Mouse (Mus musculus): Measurements from ENCODE around the gene Sapcd1. TPM values are rescaled to one million over a fixed set of nuclear protein-coding genes. Genes with fewer than 3 reads are reported as not detected.

Gene Sapcd1
- total RNA-seq, 2 experiments from 2014 or later: 5.4 to 6.3 TPM

DNA sequence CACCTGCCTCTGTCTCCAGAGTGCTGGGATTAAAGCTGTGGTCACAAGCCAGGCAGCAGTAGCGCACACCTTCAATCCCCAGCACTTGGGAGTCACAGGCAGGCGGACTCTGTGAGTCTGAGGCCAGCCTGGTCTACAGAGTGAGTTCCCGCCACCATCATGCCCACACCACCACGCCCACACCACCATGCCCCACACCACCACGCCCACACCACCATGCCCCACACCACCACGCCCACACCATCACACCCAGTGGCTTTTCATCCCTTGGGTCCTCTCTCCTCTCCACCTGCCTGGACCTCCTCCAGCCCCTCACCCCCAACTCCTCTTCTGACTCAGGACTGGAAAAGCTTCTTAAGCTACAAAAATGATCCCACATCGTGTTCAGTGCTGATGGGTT lies 4.1 kb upstream of the Sapcd1 start:
- no peak for DNase-seq (ENCODE audit: low spot score in 2 of 2)

DNA sequence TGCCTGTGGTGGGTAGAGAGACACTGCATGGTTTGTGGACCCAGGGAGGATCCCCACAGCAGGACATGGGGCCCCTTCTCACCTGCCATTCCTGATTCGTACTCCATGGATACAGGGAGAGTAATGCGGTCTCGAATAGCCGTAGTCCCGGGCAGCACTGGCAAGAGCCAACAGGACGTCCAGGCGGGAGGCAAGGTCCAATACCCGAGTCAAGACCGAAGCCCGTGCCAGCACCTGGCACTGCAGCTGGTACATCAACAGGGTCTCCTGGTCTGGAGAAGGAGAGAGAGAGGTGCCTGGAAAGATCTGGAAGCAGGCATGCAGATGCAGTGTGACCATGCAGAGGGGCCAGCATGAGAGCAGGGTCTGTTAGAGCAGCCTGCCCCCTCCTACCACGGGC lies 3.5 kb upstream of the Sapcd1 start:
- DNase-seq (ENCODE audit: low spot score in 2 of 2): no peak

DNA sequence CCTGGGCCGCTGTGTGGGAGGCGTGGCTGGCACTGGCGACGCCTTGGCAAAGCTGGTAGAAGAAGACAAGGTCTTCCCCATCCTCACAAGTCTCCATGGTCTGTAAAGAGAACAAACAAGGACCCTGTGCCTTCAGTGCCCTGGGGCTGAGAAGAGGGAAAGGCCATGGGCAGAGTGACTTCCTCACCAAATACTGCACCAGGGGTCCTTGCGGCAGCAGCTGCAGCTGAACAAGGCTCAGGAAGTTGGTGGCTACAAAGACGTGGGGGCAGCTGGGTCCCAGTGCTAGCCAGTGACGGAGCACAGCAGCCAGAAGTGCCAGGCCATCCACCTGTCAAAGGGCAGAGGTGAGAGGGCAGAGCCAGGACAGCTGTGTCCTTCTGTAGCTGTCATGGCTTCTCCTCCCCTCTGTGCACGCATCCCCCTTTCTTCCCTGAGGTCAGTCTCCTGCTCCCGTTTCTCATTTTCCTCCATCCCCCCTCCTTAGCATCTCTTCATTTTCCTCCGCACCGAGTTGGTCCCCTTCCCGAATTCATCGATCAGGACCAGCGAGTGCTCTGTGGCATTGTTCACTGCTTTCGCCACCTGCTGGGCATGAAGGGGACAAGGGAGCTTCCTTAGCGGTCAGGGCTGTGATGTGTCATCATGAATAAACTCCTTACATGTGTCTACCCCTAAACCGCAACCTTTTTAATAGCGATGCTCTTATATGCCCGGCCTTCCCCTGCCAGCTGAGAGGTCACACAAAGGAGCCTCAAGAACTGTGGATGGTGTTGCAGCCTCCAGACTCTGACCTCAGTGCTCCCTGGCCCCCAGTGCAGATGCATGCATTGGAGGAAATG lies 2.1 kb upstream of the Sapcd1 start:
- peak in 1 of 2 experiments; percentile 32 for DNase-seq (ENCODE audit: low spot score in 2 of 2)

DNA sequence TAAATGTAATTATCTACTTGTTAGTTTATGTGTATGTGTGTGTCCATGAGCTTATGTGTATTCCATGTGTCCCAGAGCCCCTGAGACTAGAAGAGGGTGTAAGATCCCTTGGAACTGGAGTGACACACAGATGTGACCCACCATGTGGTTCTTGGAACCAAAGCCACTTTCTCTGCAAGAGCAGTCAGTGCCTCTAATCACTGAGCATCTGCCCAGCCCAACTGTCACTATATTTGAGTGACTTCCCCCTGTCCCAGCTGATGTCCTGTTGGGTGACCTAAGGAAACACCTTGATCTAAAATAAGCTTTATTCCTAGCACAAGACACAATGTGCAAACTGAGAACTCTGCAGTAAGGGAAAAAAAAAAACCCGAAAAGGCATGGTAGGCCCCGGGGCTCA lies 499 bp upstream of the Sapcd1 start:
- DNase-seq (ENCODE audit: low spot score in 2 of 2): no peak

DNA sequence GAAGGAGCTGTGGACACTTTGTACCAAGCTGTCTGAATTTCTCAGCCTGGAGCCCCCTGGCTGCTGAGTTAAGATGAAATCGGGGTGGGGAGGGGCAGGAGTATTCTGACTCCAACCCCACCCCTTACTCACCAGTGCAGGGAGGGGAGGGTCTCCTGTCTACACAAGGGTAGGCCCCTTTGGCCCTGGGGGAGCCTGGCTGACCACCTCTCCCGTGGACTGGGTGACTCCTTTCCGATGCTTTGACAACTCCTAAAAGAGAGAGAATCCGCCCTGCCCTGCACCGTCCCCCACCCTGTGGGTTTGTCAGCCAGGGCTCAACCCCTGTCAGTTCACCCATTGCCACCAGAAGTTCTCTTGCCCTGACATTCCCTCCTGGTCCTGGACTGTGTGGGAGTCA lies 1.6 kb downstream of the Sapcd1 start:
- no peak for DNase-seq (ENCODE audit: low spot score in 2 of 2)

DNA sequence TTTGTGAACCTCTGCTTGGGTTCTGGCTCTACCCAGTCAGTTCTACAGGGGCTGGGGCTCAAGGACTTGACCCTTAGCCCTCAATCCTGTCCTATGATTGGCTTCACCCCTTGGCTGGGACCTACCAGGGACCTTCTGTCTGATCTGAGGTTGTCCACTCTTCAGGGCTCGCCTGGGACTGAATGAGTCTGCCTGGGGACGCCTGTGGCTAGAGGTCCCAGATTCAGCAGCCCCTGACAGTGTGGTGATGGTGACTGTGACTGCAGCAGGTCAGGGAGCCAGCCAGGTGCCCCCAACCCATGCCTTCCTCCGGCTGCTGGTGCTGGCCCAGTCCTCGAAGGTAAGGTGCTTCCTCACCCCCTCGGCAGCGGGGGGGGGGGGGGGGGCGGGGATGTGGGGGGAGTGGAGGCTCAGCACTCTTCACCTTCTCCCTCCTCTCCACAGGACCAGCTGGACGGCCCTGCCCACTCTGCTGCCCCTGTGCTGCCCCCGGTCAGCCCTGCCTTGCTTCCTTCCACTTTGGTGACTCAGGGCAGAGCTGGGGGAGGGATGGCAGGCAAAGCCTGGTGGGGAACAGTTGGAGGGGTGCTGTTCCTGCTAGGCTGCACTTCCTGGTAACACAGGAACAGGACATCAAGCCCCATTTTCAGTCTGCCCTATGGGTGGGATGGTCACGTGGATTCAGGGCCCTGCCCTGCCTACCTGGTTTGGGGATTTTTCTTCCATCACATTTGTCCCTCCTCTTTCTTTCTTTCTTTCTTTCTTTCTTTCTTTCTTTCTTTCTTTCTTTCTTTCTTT lies 2.9 kb downstream of the Sapcd1 start:
- DNase-seq (ENCODE audit: low spot score in 2 of 2): no peak

DNA sequence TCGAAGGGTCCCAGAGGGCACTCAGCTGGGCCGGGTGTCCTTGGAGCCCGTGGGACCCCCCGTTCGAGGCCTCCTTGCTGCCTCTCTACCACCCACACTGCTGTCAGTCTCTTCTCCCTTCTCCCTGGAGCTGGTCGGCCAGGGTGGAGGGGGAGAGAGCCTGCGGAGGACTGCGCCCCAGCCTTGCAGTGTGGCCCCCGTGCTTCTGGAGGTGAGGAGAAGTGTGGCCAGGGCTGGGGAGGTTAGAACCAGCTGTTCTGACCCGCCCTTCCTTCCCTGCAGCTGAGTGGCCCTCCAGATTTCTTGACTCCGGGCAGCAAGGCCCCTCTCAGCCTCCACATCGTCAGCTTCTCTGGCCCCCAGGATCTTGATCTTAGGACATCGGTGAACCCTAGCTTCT lies 3.6 kb downstream of the Sapcd1 start:
- DNase-seq (ENCODE audit: low spot score in 2 of 2): no peak

DNA sequence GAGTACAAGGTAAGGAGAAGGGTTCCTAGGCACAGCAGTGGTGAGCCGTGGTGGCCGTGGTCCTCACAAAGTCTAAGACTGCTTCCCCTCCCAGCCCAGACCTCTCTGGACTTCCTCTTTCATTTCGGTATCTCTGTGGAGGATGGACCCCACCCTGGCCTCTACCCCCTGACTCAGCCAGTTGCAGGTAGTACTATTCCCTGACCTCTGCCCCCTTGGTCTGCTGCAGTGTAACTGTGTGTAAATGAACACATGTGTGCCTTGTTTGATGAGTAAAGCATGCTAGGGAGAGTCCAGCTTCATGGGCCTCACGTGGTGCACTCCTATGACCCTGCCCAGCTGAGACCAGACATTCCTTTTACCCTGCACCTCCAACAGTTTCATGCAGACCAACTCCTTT lies 4.1 kb downstream of the Sapcd1 start:
- no peak for DNase-seq (ENCODE audit: low spot score in 2 of 2)

DNA sequence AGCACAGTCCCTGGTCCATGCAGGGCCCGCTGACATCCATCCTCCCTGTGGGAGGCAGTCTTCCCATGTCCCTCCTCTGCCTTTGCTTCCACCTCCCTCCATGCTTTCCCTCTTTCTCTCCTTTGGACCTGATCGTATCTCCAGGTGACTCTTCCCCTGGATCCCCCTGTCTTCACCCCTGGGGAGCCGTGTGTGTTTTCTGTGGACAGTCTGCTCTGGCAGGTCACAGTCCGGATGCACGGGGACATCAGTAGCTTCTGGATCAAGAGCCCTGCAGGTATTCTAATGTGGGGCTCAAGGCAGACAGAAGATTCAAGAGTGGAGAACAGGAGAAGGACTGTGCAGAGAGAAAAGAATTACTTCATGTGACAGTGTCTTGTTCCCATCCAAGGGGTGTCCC lies 4.6 kb downstream of the Sapcd1 start:
- no peak for DNase-seq (ENCODE audit: low spot score in 2 of 2)

DNA sequence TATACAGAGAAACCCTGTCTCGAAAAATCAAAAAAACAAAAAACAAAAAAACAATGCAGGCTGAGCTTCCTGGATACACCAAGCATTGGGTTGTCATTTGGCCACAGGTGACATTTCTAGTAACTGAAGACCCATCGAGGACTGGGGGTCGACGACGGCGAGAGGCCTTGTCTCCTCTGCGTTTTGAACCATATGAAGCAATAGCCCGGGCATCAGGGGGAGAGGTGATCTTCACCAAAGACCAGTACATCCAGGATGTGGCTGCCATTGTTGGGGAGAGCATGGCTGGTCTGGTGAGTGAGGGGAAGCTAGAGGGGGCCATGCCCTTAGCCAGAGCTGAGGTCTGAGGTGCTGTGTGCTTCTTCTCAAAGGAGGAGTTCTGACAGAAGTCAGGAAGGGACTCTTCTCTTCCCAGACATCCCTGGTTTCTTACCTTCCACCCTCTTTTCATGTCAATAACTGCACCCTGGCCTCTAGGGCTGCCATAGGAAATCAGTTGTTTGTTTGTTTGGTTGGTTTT lies 5.2 kb downstream of the Sapcd1 start:
- peak in 1 of 2 experiments; percentile 9 for DNase-seq (ENCODE audit: low spot score in 2 of 2)

DNA sequence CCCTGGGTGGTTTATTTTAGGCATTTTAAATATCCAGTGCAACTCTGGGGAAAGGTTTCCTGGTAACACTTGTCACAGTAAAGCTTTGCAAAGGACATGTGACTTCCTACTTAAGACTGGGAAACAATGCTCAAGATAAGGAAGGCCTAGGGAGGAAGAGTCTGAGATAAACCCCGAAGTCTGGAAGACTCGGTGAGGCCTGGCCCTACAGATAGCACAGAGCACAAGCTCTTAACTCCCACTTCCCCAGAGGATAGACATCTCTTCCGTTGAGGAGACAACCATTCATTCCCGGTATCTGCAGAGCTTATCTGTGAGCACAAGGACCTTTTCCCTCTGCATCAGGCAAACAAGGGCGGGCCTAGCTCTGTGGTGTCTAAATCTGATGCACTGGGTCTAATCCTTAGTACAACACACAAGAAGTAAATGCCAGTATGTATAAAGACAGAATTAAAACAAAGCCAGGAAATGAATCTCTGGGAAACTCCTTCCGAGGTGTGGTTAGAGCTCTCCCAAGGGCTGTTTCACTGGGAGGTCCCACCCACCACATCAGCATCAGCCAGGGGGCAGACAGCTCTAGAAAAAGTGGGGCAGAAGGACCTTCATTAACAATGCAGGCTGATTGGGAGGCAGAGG lies 5.9 kb downstream of the Sapcd1 start:
- DNase-seq (ENCODE audit: low spot score in 2 of 2): no peak

DNA sequence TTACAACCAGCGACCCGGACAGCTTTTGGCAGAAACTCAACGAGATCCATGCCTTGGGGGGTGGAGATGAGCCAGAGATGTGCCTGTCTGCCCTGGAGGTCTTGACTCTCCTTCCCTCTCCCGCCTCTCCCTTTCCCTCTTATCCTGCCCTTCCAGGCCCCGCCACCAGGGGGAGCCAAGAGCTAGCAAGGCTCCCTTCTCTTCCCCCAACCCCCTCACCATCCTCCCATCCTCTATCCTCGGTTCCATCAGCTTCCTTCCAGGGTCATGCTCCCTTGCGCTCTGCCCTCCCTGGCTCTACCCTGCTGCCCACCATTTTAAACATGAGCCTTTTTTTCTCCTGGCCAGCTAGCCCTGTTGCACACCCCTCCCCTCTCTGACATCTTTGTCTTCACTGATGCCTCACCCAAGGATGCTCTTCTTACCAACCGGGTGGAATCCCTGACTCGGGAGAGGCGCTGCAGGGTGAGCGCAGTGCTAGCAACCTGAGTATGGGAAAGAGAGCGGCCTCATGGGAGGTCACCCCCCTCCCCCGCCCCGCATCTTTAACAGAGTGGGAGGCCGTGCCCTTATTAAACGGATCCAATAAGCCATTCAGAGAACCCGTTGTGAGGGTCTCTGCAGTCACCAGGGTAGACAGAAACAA lies 6.5 kb downstream of the Sapcd1 start:
- peak; percentile 90 to 93 for DNase-seq (ENCODE audit: low spot score in 2 of 2)

DNA sequence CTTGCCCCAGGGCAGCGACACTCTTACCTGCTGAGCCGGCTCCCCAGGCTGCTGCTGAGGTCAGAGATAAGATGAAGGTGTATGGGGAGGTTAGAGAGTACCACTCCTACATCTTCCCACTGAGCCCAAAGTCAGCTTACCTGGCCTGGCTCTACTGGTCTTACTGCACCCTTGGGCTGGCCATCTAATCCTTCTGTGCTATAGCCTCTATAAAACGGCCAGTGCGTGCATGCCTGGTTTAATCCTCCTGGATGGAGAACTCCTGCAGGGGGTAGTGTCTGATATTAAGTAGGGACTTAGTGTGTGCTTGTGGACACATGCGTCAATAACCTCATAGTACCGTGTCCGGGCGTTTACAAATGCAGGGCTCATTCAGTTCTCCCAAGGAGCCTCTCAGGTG lies 7.3 kb downstream of the Sapcd1 start:
- DNase-seq (ENCODE audit: low spot score in 2 of 2): no peak

DNA sequence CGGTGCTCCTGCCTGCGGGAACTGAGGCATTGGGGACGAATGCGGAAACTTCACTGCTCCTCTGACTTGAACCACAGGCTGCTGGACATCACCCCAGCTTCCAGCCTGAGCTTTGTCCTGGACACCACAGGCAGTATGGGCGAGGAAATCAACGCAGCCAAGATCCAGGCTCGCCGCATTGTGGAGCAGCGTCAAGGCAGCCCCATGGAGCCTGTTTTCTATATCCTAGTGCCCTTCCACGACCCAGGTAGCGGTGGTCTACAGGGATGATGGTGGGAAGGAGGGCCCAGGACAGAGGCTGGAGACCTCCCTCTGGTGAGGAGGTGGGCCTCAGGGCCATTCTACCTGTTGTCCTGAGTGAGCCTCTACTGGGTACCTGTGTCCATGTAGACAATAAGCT lies 7.9 kb downstream of the Sapcd1 start:
- no peak for DNase-seq (ENCODE audit: low spot score in 2 of 2)

DNA sequence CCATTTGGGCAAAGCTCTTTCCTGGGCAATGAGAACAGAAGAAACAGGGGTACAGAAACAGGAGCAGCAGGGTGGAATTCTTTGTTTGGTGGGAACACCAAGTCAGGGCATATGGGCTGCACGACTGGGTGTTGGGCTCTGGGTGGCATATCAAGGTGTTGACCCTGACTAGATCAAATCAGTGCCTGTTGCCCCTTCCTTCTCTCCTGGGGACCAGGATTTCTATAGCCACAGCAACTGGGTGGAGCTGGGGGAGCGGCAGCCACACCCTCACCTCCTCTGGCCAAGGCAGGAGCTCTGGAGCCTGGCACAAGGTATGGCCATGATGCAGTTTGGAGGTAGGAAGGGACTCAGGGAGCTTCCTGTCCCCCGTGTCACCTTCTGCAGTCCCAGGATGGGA lies 9.6 kb downstream of the Sapcd1 start:
- no peak for DNase-seq (ENCODE audit: low spot score in 2 of 2)

DNA sequence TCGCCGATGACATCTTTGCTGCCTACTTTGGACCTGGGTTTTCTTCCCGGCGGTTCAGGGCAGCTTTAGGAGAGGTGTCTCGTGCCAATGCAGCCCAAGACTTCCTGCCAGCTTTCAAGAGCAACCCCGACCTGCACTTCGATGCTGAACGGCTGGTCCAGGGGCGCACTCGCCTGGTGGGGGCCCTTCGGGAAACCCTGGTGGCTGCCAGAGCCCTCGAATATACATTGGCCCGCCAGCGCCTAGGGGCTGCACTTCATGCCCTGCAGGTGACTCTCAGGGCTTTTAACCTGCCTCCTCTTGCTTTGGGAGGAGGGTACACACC lies 10.1 kb downstream of the Sapcd1 start:
- DNase-seq (ENCODE audit: low spot score in 2 of 2): no peak

DNA sequence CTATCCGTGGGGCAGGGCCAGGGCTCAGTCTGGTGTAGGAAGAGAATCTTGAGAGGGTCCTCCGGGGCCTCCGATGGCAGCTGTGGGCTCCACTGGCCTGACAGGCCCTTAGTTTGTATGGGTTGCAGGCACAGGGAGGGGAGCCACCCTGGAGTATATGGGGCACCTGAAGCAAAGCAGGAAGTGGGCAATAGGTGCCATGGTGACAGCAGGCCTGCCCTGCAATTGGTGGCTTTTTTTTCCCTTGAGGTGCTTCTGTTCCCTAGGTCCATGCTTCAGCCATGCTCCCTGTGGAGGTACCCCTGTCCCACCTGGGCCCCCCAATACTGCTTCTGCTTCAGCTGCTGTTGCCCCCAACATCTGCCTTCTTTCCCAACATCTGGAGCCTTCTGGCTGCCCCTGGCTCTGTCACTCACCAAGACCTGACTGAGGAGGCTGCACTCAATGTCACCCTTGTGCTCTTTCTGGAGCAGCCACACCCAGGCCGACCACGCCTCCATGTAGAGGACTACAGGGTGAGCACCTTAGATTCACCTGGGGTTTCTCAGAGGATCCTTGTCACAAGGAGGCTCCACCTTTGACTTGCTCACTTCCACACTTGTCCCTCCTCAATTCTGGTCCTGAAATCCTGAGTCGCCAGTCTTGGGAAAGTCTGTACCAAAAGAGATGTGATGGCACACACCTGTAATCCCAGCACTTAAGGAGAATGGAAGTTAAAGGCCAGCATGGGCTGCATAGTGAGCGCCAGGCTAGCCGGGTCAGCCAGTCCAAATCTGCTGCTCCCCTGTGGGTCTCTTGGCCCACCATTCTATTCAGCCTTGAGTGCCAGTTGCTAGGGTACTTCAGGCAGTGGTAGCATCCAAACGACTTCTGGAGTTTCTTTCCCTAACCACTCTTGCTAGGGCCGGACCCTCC lies 10.8 kb downstream of the Sapcd1 start:
- no peak for DNase-seq (ENCODE audit: low spot score in 2 of 2)

DNA sequence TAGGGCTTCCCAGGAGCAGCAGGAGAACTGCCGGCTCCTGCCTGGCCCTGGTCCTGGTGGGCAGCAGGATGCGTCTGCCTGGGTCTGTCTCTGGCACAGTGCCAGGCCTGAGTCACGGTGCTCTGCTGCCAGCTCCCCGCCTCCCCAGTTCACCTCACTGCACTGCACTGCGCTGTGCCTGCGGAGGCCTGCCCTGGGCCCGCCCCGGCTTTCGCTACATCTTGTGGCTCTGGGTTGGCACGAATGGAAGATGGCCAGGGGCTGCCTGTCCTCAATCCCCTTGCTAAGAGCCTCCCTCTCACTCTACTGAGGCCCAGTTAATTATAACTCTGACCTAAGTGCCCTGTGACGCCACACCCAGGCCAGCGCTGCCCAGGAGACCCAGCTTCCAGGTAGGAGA lies 11.4 kb downstream of the Sapcd1 start, which contains the start of gene Vwa7:
TSS of gene Vwa7 (plus strand) at position 204 of the 400 bp plus-strand sequence.
- no peak for DNase-seq (ENCODE audit: low spot score in 2 of 2)

DNA sequence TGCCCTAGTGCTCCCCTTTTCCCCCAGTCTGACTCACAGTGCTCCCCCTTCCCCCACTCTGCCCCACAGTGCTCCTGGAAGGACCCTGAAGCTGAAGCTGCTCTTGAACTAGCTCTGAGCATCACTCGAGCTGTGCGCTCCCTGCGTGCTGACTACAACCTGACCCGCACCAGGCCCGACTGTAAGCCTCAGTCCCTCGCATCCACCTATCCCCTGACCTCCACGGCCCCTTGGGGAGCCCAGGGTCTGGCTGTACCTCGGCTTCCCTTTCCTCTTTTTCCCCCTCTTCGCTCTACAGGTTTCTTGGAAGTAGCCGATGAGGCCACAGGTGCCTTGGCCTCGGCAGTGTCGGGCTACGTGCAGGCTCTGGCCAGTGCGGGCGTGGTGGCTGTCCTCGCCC lies 12.5 kb downstream of the Sapcd1 start:
- DNase-seq (ENCODE audit: low spot score in 2 of 2): no peak

DNA sequence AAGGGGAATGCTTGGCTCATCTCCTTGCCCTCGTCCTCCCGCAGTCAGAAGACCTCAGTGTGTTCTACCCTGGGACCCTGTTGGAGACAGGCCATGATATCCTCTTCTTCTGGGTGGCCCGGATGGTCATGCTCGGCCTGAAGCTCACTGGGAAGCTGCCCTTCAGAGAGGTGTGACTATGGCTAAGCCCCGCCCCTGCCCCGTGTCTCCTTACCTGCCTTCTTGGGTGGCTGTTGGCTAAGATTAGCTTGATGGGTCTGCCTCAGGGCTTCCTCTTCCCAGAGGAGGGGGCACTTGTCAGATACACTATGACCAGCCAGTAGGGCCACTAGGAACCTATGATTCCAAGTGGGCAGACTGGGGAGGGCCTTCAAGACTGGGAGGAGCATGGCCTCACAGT lies 14.6 kb downstream of the Sapcd1 start:
- DNase-seq (ENCODE audit: low spot score in 2 of 2): peak in 1 of 2 experiments; percentile 7

Data from gastrocnemius, postnatal 4 days (tissue).